Mouse (Mus musculus) myocyte (in vitro differentiated cells): ENCODE results near the gene Plxnd1. TPM values are rescaled to one million over a fixed set of nuclear protein-coding genes. Genes with fewer than 3 reads are reported as not detected.

Source experiments
- H3K27me3 ChIP-seq: one replicate; pipeline ENCODE4 v1.6.1; 2011; ENCODE audit not compliant: control insufficient read depth, insufficient read depth, insufficient read length
- H3K36me3 ChIP-seq: one replicate; pipeline ENCODE4 v1.6.1; 2011; ENCODE audit not compliant: control insufficient read depth, insufficient read depth
- H3K4me2 ChIP-seq: one replicate; pipeline ENCODE4 v1.6.1; 2011; ENCODE audit warnings: low read depth, control low read depth
- H3K4me3 ChIP-seq: one replicate; pipeline ENCODE4 v1.5.1; 2011; ENCODE audit warnings: mild to moderate bottlenecking, control low read depth, moderate library complexity
- H3K79me2 ChIP-seq: one replicate; pipeline ENCODE4 v1.6.1; 2011; ENCODE audit not compliant: control insufficient read depth, insufficient read depth
- H3ac ChIP-seq: one replicate; pipeline ENCODE4 v1.6.1; 2011; ENCODE audit not compliant: control insufficient read depth, insufficient read length
- CEBPB ChIP-seq: IDR thresholded peaks from 2 replicates; pipeline ENCODE4 v1.6.1; 2011; ENCODE audit warnings: mild to moderate bottlenecking, moderate library complexity; ENCODE audit not compliant: poor library complexity, insufficient read depth, severe bottlenecking
- E2F4 ChIP-seq: IDR thresholded peaks from one replicate; pipeline ENCODE4 v1.6.1; 2011; ENCODE audit warnings: mild to moderate bottlenecking, control low read depth, moderate library complexity; ENCODE audit not compliant: insufficient read depth
- MAX ChIP-seq: IDR thresholded peaks from one replicate; pipeline ENCODE4 v1.6.1; 2011; ENCODE audit warnings: low read depth, mild to moderate bottlenecking, control low read depth
- MYOD1 ChIP-seq, 3 experiments: IDR thresholded peaks; one replicate each; pipeline ENCODE4 v1.6.1; 2011; ENCODE audit warnings: control low read depth in 2 of 3, low read depth in 2 of 3, mild to moderate bottlenecking in 2 of 3, moderate library complexity in 1 of 3; ENCODE audit not compliant: insufficient read length in 2 of 3, control insufficient read depth in 1 of 3
- MYOG ChIP-seq, 3 experiments: IDR thresholded peaks; one replicate each; pipeline ENCODE4 v1.6.1; 2011; ENCODE audit warnings: control low read depth in 2 of 3, low read depth in 2 of 3, mild to moderate bottlenecking in 2 of 3; ENCODE audit not compliant: insufficient read length in 2 of 3, control insufficient read depth in 1 of 3, insufficient read depth in 1 of 3
- POLR2A ChIP-seq: IDR thresholded peaks from one replicate; pipeline ENCODE4 v1.6.1; 2011; ENCODE audit warnings: low read depth, mild to moderate bottlenecking, control low read depth, moderate library complexity; ENCODE audit not compliant: insufficient read length
- POLR2AphosphoS2 ChIP-seq: IDR thresholded peaks from one replicate; pipeline ENCODE4 v1.6.1; 2011; ENCODE audit warnings: low read depth, control low read depth; ENCODE audit not compliant: insufficient read length
- REST ChIP-seq: IDR thresholded peaks from one replicate; pipeline ENCODE4 v1.6.1; 2011; ENCODE audit warnings: mild to moderate bottlenecking, control low read depth, moderate library complexity; ENCODE audit not compliant: insufficient read depth, insufficient read length
- SRF ChIP-seq: IDR thresholded peaks from one replicate; pipeline ENCODE4 v1.6.1; 2011; ENCODE audit warnings: low read depth; ENCODE audit not compliant: control insufficient read depth, insufficient read length
- TCF12 ChIP-seq: IDR thresholded peaks from one replicate; pipeline ENCODE4 v1.6.1; 2011; ENCODE audit warnings: mild to moderate bottlenecking, control low read depth; ENCODE audit not compliant: poor library complexity, insufficient read depth, severe bottlenecking
- TCF3 ChIP-seq: IDR thresholded peaks from one replicate; pipeline ENCODE4 v1.6.1; 2011; ENCODE audit warnings: low read depth, control low read depth; ENCODE audit not compliant: insufficient read length
- USF1 ChIP-seq: IDR thresholded peaks from one replicate; pipeline ENCODE4 v1.6.1; 2011; ENCODE audit warnings: low read depth, mild to moderate bottlenecking, control low read depth, moderate library complexity
- polyA plus RNA-seq: library from polyadenylated mRNA; unstranded; fragments of >200 nt; fragmentation: generic; extraction: Trizol; gene quantifications from one replicate; pipeline ENCODE4 v1.2.1, GENCODE M21; 2012; ENCODE audit warnings: missing spikeins

Plxnd1 gene
- polyA plus RNA-seq, 1 experiment, result 39.4 TPM

- peak overlapping the region; percentile 39 for H3K4me2 ChIP-seq
- no peaks in the 10 kb centered on the region for H3K79me2 ChIP-seq
- no peak overlapping the region for H3K4me3 ChIP-seq
- H3K36me3 ChIP-seq, result no peaks in the 10 kb centered on the region
- no peak overlapping the region for H3ac ChIP-seq
- TF ChIP-seq TCF3, result no peak
- TF ChIP-seq USF1, result no peak
- TF ChIP-seq SRF, result no peak
- no peak for TF ChIP-seq REST
- TF ChIP-seq MYOD1 (IDR thresholded peaks at IDR 0.05; ENCODE audit: control insufficient read depth in 1 of 3, insufficient read length in 2 of 3, low read depth in 2 of 3), result no peak
- no peak for TF ChIP-seq MYOG (IDR thresholded peaks at IDR 0.05; ENCODE audit: control insufficient read depth in 1 of 3, insufficient read depth in 1 of 3, insufficient read length in 2 of 3, low read depth in 2 of 3)
- TF ChIP-seq MAX, result no peak
- no peak for TF ChIP-seq POLR2A
- TF ChIP-seq E2F4, result no peak
- TF ChIP-seq POLR2AphosphoS2, result no peak
- no peak for TF ChIP-seq CEBPB
- TF ChIP-seq TCF12, result no peak
- H3K27me3 ChIP-seq, result no peaks in the 10 kb centered on the region
These were observed 19.2 kb downstream of the Plxnd1 start for GRCm38 (mm10) chr6:115975606-115976005.

- Histone ChIP-seq H3K4me3 (no peak overlapping the region), H3K27me3 (no peaks in the 10 kb centered on the region), H3ac (no peak overlapping the region), H3K4me2 (no peak overlapping the region), H3K36me3 (no peaks in the 10 kb centered on the region), H3K79me2 (no peaks in the 10 kb centered on the region)
- TF ChIP-seq POLR2AphosphoS2 (no peak), POLR2A (no peak), MYOD1 (IDR thresholded peaks at IDR 0.05; ENCODE audit: control insufficient read depth in 1 of 3, insufficient read length in 2 of 3, low read depth in 2 of 3) (no peak), SRF (no peak), USF1 (no peak), REST (no peak), E2F4 (no peak), TCF3 (no peak), CEBPB (no peak), TCF12 (no peak), MAX (no peak), MYOG (IDR thresholded peaks at IDR 0.05; ENCODE audit: control insufficient read depth in 1 of 3, insufficient read depth in 1 of 3, insufficient read length in 2 of 3, low read depth in 2 of 3) (no peak)
These were observed 20.7 kb downstream of the Plxnd1 start for GRCm38 (mm10) chr6:115973881-115974662.

GRCm38 (mm10) chr6:115973139-115973875, 21.5 kb downstream of the Plxnd1 start:
- Histone ChIP-seq H3K79me2 (no peaks in the 10 kb centered on the region), H3ac (no peak overlapping the region), H3K4me2 (no peak overlapping the region), H3K36me3 (no peaks in the 10 kb centered on the region), H3K27me3 (no peaks in the 10 kb centered on the region), H3K4me3 (no peak overlapping the region)
- no peak for TF ChIP-seq REST
- TF ChIP-seq MYOG (IDR thresholded peaks at IDR 0.05; ENCODE audit: control insufficient read depth in 1 of 3, insufficient read depth in 1 of 3, insufficient read length in 2 of 3, low read depth in 2 of 3), result no peak
- no peak for TF ChIP-seq CEBPB
- no peak for TF ChIP-seq POLR2AphosphoS2
- TF ChIP-seq TCF12, result no peak
- no peak for TF ChIP-seq MAX
- no peak for TF ChIP-seq SRF
- no peak for TF ChIP-seq MYOD1 (IDR thresholded peaks at IDR 0.05; ENCODE audit: control insufficient read depth in 1 of 3, insufficient read length in 2 of 3, low read depth in 2 of 3)
- TF ChIP-seq USF1, result no peak
- TF ChIP-seq POLR2A, result no peak
- TF ChIP-seq TCF3, result no peak

GRCm38 (mm10) chr6:115972083-115972764, 22.6 kb downstream of the Plxnd1 start:
- no peak for TF ChIP-seq TCF3
- TF ChIP-seq REST, result no peak
- TF ChIP-seq TCF12, result no peak
- TF ChIP-seq POLR2AphosphoS2, result no peak
- no peak for TF ChIP-seq USF1
- TF ChIP-seq MYOD1 (IDR thresholded peaks at IDR 0.05; ENCODE audit: control insufficient read depth in 1 of 3, insufficient read length in 2 of 3, low read depth in 2 of 3), result no peak
- TF ChIP-seq MAX, result no peak
- no peak for TF ChIP-seq SRF
- no peak for TF ChIP-seq E2F4
- TF ChIP-seq POLR2A, result no peak
- TF ChIP-seq MYOG (IDR thresholded peaks at IDR 0.05; ENCODE audit: control insufficient read depth in 1 of 3, insufficient read depth in 1 of 3, insufficient read length in 2 of 3, low read depth in 2 of 3), result no peak
- TF ChIP-seq CEBPB, result no peak
- Histone ChIP-seq H3K36me3 (no peaks in the 10 kb centered on the region), H3ac (no peak overlapping the region), H3K27me3 (no peaks in the 10 kb centered on the region), H3K4me3 (no peak overlapping the region), H3K79me2 (no peaks in the 10 kb centered on the region), H3K4me2 (no peak overlapping the region)
